Mouse (Mus musculus) liver, adult 2 months (tissue): Measurements from ENCODE around the gene H2-DMb1.

Experiments
- CTCF ChIP-seq: fragments of 200-500 bp; IDR thresholded peaks from 2 replicates; pipeline ENCODE4 v1.5.1; 2011; ENCODE audit warnings: low read depth, low read length, control low read depth
- POLR2A ChIP-seq: fragments of 200-500 bp; IDR thresholded peaks from 2 replicates; pipeline ENCODE4 v1.6.1; 2011; ENCODE audit warnings: low read length, control low read depth; ENCODE audit not compliant: insufficient read depth; ENCODE audit errors: extremely low read depth

DNA sequence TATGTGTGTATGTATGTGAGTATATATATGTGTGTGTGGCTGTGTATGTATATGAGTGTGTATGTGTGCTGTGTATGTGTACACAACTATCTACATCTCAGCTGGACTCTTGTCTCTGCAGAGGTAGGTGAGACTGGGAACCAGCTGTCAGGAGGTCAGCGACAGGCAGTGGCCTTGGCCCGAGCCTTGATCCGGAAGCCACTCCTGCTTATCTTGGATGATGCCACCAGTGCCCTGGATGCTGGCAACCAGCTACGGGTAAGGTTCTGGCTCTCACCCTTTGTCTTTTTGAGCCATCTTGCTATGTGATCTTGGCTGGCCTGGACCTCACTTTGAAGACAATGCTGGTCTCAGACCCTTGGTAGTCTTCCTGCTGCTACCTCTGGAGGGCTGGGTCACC, 41.9 kb downstream of the H2-DMb1 start:
- TF ChIP-seq CTCF (no peak), POLR2A (no peak)
